Mouse (Mus musculus) heart, postnatal 0 days (tissue): ENCODE measurements at regions not wholly inside any gene's neighbourhood (a gene's known extent, or its start where the extent isn't known, plus 50 kb on each side); places are given as distances from the start of the nearest gene placed in this dataset.

Experiments
- CTCF ChIP-seq: IDR thresholded peaks from 2 replicates; pipeline ENCODE4 v1.5.1; 2016; ENCODE audit warnings: antibody characterized with exemption, control low read depth, low read depth
- EP300 ChIP-seq: IDR thresholded peaks from 2 replicates; pipeline ENCODE4 v1.6.1; 2016; ENCODE audit warnings: antibody characterized with exemption, low read depth

- TF ChIP-seq CTCF (no peak), EP300 (no peak)
These were observed 352.2 kb upstream of the Hnrnpa3 start for GRCm38 (mm10) chr2:75306821-75307220.
